Mouse (Mus musculus): ENCODE measurements around the gene Ppara. TPM values are rescaled to one million over a fixed set of nuclear protein-coding genes. Genes with fewer than 3 reads are reported as not detected.
"Not testable (repeated sequence)": the region's sequence is repeated elsewhere in the genome, so short reads cannot be mapped to it uniquely, and the experiment has no call there.

The Ppara gene
- polyA plus RNA-seq, 1 experiment, result 1.1 TPM

DNA sequence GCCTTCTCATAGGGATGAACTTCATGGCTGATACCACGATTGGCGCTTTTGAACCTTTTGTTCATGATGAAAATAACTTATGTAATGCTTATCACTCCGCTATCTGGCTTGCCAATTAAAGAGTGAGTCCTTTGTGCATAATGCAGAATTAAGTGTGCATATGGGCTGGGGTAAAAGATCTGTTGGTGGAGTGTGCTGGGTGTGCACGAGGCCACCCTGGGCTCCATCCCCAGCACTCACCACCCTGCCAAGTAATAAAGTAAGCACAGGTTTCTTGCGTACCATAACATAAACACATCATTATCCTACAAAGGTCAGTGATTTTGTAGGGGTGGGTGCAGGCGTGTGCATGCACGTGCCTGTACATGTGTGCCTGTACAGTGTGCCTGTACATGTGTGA lies 40.2 kb downstream of the Ppara start:
- no peak overlapping the region for H3K27ac ChIP-seq (ENCODE audit: control insufficient read depth, insufficient read depth, low read depth, low read length, poor library complexity)
- 81% methylated on average over 7 of the region's 7 CpGs for WGBS
- no peak overlapping the region for H3K4me3 ChIP-seq (replicated peaks; ENCODE audit: control insufficient read depth, low read depth, low read length)
- H3K4me1 ChIP-seq (ENCODE audit: control insufficient read depth, insufficient read depth, low read length), result no peaks in the 10 kb centered on the region
- TF ChIP-seq CTCF (IDR thresholded peaks at IDR 0.05; ENCODE audit: control insufficient read depth, insufficient read depth, low read length), result no peak

- Histone ChIP-seq H3K27ac (ENCODE audit: control insufficient read depth, insufficient read depth, low read depth, low read length, poor library complexity) (no peak overlapping the region), H3K4me1 (ENCODE audit: control insufficient read depth, insufficient read depth, low read length) (no peaks in the 10 kb centered on the region), H3K4me3 (replicated peaks; ENCODE audit: control insufficient read depth, low read depth, low read length) (no peak overlapping the region)
- WGBS, result 48% methylated on average over 2 of the region's 2 CpGs
- TF ChIP-seq CTCF (IDR thresholded peaks at IDR 0.05; ENCODE audit: control insufficient read depth, insufficient read depth, low read length) (no peak), POLR2A (IDR thresholded peaks at IDR 0.05; ENCODE audit: borderline replicate concordance, control insufficient read depth, low read depth, low read length) (no peak)
Measured at GRCm38 (mm10) chr15:85776241-85776640, 41.5 kb downstream of the Ppara start.

DNA sequence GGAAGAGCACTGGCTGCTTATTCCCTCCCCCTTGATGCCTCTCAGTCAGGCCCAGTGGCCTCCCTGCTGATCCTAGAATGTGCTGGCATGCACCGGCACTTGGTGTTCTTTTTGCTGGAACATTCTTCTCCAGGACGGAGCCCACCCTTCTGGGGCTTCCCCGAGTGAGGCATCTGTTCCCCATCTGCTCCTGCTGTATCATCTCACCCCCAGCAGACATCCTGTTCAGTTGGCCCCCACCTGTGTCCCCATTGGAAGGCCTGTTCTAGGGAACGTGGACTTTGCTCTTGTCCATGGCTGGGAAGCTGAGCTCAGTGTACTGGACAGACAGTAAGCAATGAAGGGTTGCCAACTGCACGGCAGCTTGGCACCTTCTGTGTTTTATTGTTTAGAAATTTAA lies 42.0 kb downstream of the Ppara start:
- TF ChIP-seq POLR2A (IDR thresholded peaks at IDR 0.05; ENCODE audit: borderline replicate concordance, control insufficient read depth, low read depth, low read length), result no peak
- WGBS, result 74% methylated on average over 5 of the region's 5 CpGs
- Histone ChIP-seq H3K4me3 (replicated peaks; ENCODE audit: control insufficient read depth, low read depth, low read length) (no peak overlapping the region), H3K27ac (ENCODE audit: control insufficient read depth, insufficient read depth, low read depth, low read length, poor library complexity) (no peak overlapping the region), H3K4me1 (ENCODE audit: control insufficient read depth, insufficient read depth, low read length) (no peaks in the 10 kb centered on the region)

DNA sequence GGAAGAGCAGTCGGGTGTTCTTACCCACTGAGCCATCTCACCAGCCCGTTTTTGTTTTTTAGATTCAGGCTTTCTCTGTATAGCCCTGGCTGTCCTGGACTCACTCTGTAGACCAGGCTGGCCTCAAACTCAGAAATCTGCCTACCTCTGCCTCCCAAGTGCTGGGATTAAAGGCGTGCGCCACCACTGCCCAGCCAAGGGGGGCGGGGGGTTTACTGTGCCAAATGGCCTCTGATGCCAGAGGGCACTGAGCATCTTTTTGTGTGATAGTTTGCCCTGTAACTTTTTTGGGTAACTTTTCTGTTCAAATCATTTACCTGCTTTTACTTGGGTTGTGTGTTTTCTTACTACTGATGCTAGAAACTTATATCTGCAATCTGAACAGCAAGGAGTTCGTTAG lies 44.1 kb downstream of the Ppara start:
- H3K4me1 ChIP-seq (ENCODE audit: control insufficient read depth, insufficient read depth, low read length); H3K4me3 ChIP-seq (replicated peaks; ENCODE audit: control insufficient read depth, low read depth, low read length); H3K27ac ChIP-seq (ENCODE audit: control insufficient read depth, insufficient read depth, low read depth, low read length, poor library complexity): not testable (repeated sequence)
- WGBS, result 77% methylated on average over 6 of the region's 6 CpGs

- no peak overlapping the region for H3K27ac ChIP-seq (ENCODE audit: control insufficient read depth, insufficient read depth, low read depth, low read length, poor library complexity)
- 83% methylated on average over 4 of the region's 4 CpGs for WGBS
- TF ChIP-seq CTCF (IDR thresholded peaks at IDR 0.05; ENCODE audit: control insufficient read depth, insufficient read depth, low read length) (no peak), POLR2A (IDR thresholded peaks at IDR 0.05; ENCODE audit: borderline replicate concordance, control insufficient read depth, low read depth, low read length) (no peak)
- H3K4me3 ChIP-seq (replicated peaks; ENCODE audit: control insufficient read depth, low read depth, low read length), result no peak overlapping the region
- H3K4me1 ChIP-seq (ENCODE audit: control insufficient read depth, insufficient read depth, low read length), result no peaks in the 10 kb centered on the region
Measured at GRCm38 (mm10) chr15:85783146-85783545, 48.4 kb downstream of the Ppara start.

DNA sequence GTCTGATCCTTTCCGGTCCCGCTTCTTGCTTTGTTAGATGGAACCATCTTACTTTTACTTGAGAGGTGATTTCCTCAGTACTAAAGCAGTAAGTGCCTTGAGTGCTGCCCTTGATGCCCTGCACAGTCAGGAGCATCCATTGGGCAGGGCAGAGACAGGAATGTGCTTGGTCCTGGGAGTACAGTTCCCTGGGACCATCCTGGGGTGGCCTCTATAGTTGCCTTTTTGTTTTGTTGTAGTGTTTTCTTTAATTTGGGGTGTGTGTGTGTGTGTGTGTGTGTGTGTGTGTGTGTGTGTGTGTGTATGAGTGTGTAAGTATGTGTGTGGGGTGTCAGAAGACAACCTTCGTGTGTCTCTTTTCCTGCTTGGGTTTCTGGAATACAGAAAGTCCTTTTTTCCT lies 49.6 kb downstream of the Ppara start:
- H3K4me3 ChIP-seq (replicated peaks; ENCODE audit: control insufficient read depth, low read depth, low read length), result no peak overlapping the region
- 73% methylated on average over 3 of the region's 3 CpGs for WGBS
- no peak for TF ChIP-seq POLR2A (IDR thresholded peaks at IDR 0.05; ENCODE audit: borderline replicate concordance, control insufficient read depth, low read depth, low read length)
- TF ChIP-seq CTCF (IDR thresholded peaks at IDR 0.05; ENCODE audit: control insufficient read depth, insufficient read depth, low read length), result no peak
- no peaks in the 10 kb centered on the region for H3K4me1 ChIP-seq (ENCODE audit: control insufficient read depth, insufficient read depth, low read length)
- no peak overlapping the region for H3K27ac ChIP-seq (ENCODE audit: control insufficient read depth, insufficient read depth, low read depth, low read length, poor library complexity)

DNA sequence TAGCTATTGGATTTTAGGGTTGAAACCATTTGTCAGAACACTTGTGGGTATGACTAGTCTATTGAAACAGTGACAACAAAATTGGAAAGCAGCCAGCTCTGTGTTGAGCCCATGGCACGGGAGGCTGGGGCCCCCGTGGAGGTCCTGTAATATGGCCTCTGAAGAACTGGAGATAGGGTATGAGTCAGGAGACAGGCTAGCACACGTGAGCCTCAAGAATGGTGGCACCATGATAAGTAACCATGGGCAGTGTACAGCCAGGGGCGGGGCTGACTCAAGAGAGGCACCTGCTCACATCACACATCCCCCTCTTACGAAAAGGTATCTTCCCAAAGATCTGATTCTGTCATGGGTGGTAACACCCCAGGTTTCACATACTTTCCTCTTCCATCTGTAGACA lies 51.9 kb downstream of the Ppara start:
- Histone ChIP-seq H3K27ac (ENCODE audit: control insufficient read depth, insufficient read depth, low read depth, low read length, poor library complexity) (no peak overlapping the region), H3K4me1 (ENCODE audit: control insufficient read depth, insufficient read depth, low read length) (no peaks in the 10 kb centered on the region), H3K4me3 (replicated peaks; ENCODE audit: control insufficient read depth, low read depth, low read length) (no peak overlapping the region)
- WGBS, result 58% methylated on average over 5 of the region's 5 CpGs
- TF ChIP-seq POLR2A (IDR thresholded peaks at IDR 0.05; ENCODE audit: borderline replicate concordance, control insufficient read depth, low read depth, low read length), result no peak
- no peak for TF ChIP-seq CTCF (IDR thresholded peaks at IDR 0.05; ENCODE audit: control insufficient read depth, insufficient read depth, low read length)

DNA sequence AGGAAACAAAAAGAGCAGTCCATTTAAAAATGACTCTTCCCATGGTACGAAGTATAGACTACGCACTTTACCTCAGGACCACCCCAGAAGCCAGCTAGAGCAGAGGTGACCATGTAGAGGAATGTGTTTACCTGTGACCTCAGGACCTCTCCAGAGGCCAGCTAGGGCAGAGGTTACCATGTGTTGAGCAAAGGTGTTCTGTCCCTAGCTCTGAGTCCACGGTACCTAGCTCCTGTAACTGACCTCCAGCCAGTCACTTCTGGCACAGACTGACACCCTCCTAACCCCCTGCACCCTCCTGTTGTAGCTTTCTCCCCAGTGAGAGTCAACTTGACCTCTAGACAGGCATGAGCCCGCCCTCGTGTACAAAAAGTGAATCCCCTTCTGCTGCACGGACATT lies 52.7 kb downstream of the Ppara start:
- H3K27ac ChIP-seq (ENCODE audit: control insufficient read depth, insufficient read depth, low read depth, low read length, poor library complexity), result no peak overlapping the region
- WGBS, result 82% methylated on average over 6 of the region's 6 CpGs
- H3K4me3 ChIP-seq (replicated peaks; ENCODE audit: control insufficient read depth, low read depth, low read length), result no peak overlapping the region
- no peaks in the 10 kb centered on the region; the same call in 1 of the 2 replicates for H3K4me1 ChIP-seq (ENCODE audit: control insufficient read depth, insufficient read depth, low read length)
- TF ChIP-seq POLR2A (IDR thresholded peaks at IDR 0.05; ENCODE audit: borderline replicate concordance, control insufficient read depth, low read depth, low read length) (no peak), CTCF (IDR thresholded peaks at IDR 0.05; ENCODE audit: control insufficient read depth, insufficient read depth, low read length) (no peak)

DNA sequence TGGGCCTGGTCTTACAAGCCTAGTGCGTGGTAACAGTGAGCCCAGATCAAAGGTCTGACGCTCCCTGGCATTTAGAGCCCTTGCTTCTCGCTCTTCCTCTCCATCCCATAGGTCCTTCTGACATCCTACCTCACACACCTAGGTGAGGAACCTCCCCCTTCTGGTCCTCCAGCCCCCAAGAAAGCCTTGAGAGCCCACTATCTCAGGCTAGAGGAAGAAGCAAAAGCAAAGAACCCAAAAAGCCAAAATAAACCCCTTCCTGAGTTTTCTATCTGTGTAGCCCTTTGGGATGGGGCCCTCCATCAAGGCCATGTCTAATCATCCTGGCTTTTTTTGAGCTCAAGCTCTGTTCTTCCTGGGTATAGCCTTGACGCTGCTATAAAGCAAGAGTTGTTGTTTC lies 53.3 kb downstream of the Ppara start:
- Histone ChIP-seq H3K27ac (ENCODE audit: control insufficient read depth, insufficient read depth, low read depth, low read length, poor library complexity) (no peak overlapping the region), H3K4me3 (replicated peaks; ENCODE audit: control insufficient read depth, low read depth, low read length) (no peak overlapping the region), H3K4me1 (ENCODE audit: control insufficient read depth, insufficient read depth, low read length) (no peaks in the 10 kb centered on the region; the same call in 1 of the 2 replicates)
- 88% methylated on average over 4 of the region's 4 CpGs for WGBS
- TF ChIP-seq POLR2A (IDR thresholded peaks at IDR 0.05; ENCODE audit: borderline replicate concordance, control insufficient read depth, low read depth, low read length) (no peak), CTCF (IDR thresholded peaks at IDR 0.05; ENCODE audit: control insufficient read depth, insufficient read depth, low read length) (no peak)

Measured in bone marrow, adult 2 months (tissue).